Mouse (Mus musculus): ENCODE measurements around the gene Fbxw10. TPM values are rescaled to one million over a fixed set of nuclear protein-coding genes. Genes with fewer than 3 reads are reported as not detected.

Gene Fbxw10
- total RNA-seq (2014; rRNA removed): 0.38 and 0.49 TPM in 2 replicates
- 0.60 and 0.72 TPM in 2 replicates for polyA plus RNA-seq (2015; fragmentation: Nextera tagmentation; extraction: Ambion mirVana)

DNA sequence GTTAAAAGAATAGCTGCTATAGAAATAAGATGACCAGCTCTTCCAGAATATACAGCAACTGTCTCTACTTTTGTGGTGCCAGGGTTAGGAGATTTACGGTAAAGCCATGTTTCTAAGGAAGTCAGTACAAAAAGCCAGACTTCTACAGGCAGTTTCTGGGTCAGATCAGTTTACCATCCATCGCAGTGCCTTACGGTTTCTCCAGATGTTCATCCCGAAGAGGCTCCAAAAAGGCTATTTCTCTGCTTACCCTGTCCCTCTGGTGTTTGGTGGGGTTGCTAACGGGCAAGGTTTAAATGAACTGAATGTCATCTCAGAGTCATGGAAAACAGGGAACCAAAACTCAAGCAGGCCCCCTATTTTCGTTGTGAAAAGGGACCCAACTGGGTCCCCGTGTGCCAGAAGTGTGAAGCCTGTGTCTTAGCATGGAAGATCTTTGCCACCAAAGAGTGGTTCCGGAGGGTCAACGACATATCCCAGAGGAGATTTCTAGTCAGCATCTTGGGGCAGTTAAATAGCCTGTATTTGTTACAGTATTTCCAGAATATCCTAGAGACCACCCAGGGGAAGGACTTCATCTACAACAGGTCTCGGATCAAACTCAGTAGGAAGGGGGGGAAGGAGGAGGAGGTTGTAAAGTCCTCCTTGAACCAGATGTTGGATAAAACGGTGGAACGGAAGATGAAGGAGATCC, at the start of gene Fbxw10:
Fbxw10 (plus strand) TSS at position 109 of the 694 bp plus-strand sequence.
- Histone ChIP-seq H3K9me3 (ENCODE audit: low read length) (no peaks in the 10 kb centered on the region), H3K4me2 (ENCODE audit: low read depth, low read length, poor library complexity, severe bottlenecking) (peak within 1 kb of the TSS; percentile 21; the same call in 1 of the 2 replicates), H3K4me3 (ENCODE audit: low read depth, low read length) (no peak within 1 kb of the TSS), H3K4me1 (ENCODE audit: insufficient read depth, low read length) (no peaks in the 10 kb centered on the region), H3K27ac (ENCODE audit: low read depth, low read length) (no peak within 1 kb of the TSS), H3K9ac (replicated peaks; ENCODE audit: low read length, poor library complexity, severe bottlenecking) (no peak within 1 kb of the TSS), H3K27me3 (ENCODE audit: insufficient read depth, low read length) (no peaks in the 10 kb centered on the region), H3K36me3 (ENCODE audit: insufficient read depth, low read length) (no peaks in the 10 kb centered on the region)
- TF ChIP-seq CTCF (IDR thresholded peaks at IDR 0.05): no peak
- WGBS: 28% methylated on average over 12 of the region's 12 CpGs
- DNase-seq (ENCODE audit: low spot score) (peak; percentile 67), ATAC-seq (ENCODE audit: low FRiP score) (no peak)

DNA sequence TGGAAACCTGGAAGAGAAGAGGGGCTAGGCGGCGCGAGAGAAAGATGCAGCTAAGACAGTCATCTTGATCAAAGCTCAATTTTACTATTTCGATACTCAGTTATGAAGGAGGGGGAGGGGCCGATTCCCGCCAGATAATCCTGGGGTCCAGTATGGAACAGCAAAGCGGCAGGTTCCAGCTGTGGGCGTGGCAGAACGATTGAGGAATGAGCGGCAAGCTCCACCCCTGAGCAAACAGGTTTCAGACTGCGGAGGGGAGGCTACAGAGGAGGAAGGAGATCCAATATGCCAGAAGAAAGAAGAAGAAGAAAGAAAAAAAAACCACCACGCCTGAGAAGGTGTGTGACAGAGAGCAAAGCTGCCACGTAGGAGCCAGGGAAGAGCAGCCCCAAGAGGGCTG, 42.8 kb upstream of the Fbxw10 start:
- Histone ChIP-seq H3K9me3 (ENCODE audit: low read length) (no peaks in the 10 kb centered on the region), H3K36me3 (ENCODE audit: insufficient read depth, low read length) (no peaks in the 10 kb centered on the region), H3K4me2 (ENCODE audit: low read depth, low read length, poor library complexity, severe bottlenecking) (no peak overlapping the region), H3K27me3 (ENCODE audit: insufficient read depth, low read length) (no peaks in the 10 kb centered on the region), H3K27ac (ENCODE audit: low read depth, low read length) (no peak overlapping the region), H3K4me1 (ENCODE audit: insufficient read depth, low read length) (no peaks in the 10 kb centered on the region), H3K9ac (replicated peaks; ENCODE audit: low read length, poor library complexity, severe bottlenecking) (no peak overlapping the region), H3K4me3 (ENCODE audit: low read depth, low read length) (no peak overlapping the region)
- DNase-seq (ENCODE audit: low spot score): no peak
- whole genome bisulfite sequencing: 62% methylated on average over 13 of the region's 13 CpGs
- no peak for ATAC-seq (ENCODE audit: low FRiP score)
- TF ChIP-seq CTCF (IDR thresholded peaks at IDR 0.05): no peak

DNA sequence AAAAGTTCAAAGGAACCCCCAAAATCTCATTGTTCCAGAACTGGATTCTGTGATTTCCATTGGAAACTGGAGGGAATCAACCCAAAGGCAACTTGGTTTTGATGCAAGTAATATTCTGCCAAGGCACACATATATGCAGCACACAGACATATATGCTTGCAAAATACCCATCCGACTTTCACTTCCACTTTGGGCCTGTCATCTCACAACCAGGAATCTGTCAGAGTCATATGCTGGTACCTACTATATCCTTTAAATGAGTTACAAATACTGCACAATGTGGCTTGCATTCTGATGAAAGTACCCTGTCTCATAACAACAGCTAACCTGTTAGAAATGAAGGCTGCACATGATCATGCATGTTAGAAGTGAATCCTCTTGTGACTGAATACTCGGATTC, 38.9 kb upstream of the Fbxw10 start:
- Histone ChIP-seq H3K27me3 (ENCODE audit: insufficient read depth, low read length) (no peaks in the 10 kb centered on the region), H3K4me1 (ENCODE audit: insufficient read depth, low read length) (no peaks in the 10 kb centered on the region), H3K4me3 (ENCODE audit: low read depth, low read length) (no peak overlapping the region), H3K36me3 (ENCODE audit: insufficient read depth, low read length) (no peaks in the 10 kb centered on the region), H3K9me3 (ENCODE audit: low read length) (no peaks in the 10 kb centered on the region), H3K9ac (replicated peaks; ENCODE audit: low read length, poor library complexity, severe bottlenecking) (no peak overlapping the region), H3K27ac (ENCODE audit: low read depth, low read length) (no peak overlapping the region), H3K4me2 (ENCODE audit: low read depth, low read length, poor library complexity, severe bottlenecking) (no peak overlapping the region)
- TF ChIP-seq CTCF (IDR thresholded peaks at IDR 0.05): no peak
- DNase-seq (ENCODE audit: low spot score) (no peak), ATAC-seq (ENCODE audit: low FRiP score) (no peak)
- 82% methylated on average over 2 of the region's 2 CpGs for WGBS

DNA sequence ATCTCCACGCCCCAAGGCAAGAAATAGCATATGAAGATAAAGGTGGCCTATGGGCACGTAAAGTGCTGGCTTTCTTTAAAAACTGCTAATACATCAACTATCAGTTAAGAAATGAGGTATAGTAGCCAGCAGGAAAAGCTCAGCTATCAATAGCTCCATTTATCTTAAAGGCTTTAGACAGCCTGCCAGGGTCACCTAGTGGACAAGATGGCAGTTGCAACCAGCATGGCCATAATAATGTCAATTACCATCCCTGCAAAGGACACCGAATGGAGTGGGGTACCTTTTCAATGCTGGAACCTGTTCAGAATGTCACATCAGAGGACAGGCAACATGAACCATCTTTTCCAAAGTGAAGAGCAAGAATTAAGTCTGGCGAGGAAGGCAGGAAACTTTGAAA, 37.7 kb upstream of the Fbxw10 start:
- DNase-seq (ENCODE audit: low spot score): peak; percentile 35
- 76% methylated on average over 4 of the region's 4 CpGs for WGBS

DNA sequence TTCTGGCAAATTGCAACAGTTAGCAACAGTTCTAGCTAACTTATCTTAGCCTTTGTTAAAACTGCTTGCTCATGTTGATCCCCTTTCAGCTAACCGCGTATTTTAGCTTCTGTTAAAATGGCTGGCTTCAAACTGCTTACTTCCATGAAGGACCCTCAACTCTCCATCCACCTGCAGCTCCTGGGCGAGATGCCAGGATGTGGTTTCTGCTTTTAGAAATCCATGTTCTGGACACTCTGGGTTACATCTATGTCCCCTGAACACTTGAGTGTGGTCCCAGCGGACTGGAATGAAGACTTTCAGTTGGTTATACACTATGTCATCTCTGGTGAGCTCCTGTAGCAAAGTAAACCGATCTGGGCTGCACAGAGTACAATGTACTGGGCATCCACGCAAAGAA, 34.6 kb upstream of the Fbxw10 start:
- WGBS: 91% methylated on average over 6 of the region's 6 CpGs
- Histone ChIP-seq H3K4me3 (ENCODE audit: low read depth, low read length) (no peak overlapping the region), H3K9me3 (ENCODE audit: low read length) (no peaks in the 10 kb centered on the region), H3K36me3 (ENCODE audit: insufficient read depth, low read length) (no peaks in the 10 kb centered on the region), H3K4me1 (ENCODE audit: insufficient read depth, low read length) (no peaks in the 10 kb centered on the region), H3K27ac (ENCODE audit: low read depth, low read length) (no peak overlapping the region), H3K4me2 (ENCODE audit: low read depth, low read length, poor library complexity, severe bottlenecking) (no peak overlapping the region), H3K27me3 (ENCODE audit: insufficient read depth, low read length) (no peaks in the 10 kb centered on the region), H3K9ac (replicated peaks; ENCODE audit: low read length, poor library complexity, severe bottlenecking) (no peak overlapping the region)
- DNase-seq (ENCODE audit: low spot score) (no peak), ATAC-seq (ENCODE audit: low FRiP score) (no peak)
- TF ChIP-seq CTCF (IDR thresholded peaks at IDR 0.05): no peak

More for the DNA sequence above, 37.7 kb upstream of the Fbxw10 start:
- no peak overlapping the region for H3K4me3 ChIP-seq (ENCODE audit: low read depth, low read length)
- no peak overlapping the region for H3K9ac ChIP-seq (replicated peaks; ENCODE audit: low read length, poor library complexity, severe bottlenecking)
- no peak for ATAC-seq (ENCODE audit: low FRiP score)
- no peaks in the 10 kb centered on the region for H3K36me3 ChIP-seq (ENCODE audit: insufficient read depth, low read length)
- no peaks in the 10 kb centered on the region for H3K27me3 ChIP-seq (ENCODE audit: insufficient read depth, low read length)
- no peak overlapping the region for H3K27ac ChIP-seq (ENCODE audit: low read depth, low read length)
- H3K4me2 ChIP-seq (ENCODE audit: low read depth, low read length, poor library complexity, severe bottlenecking): no peak overlapping the region
- no peaks in the 10 kb centered on the region for H3K9me3 ChIP-seq (ENCODE audit: low read length)
- TF ChIP-seq CTCF (IDR thresholded peaks at IDR 0.05): peak; percentile 66
- no peaks in the 10 kb centered on the region for H3K4me1 ChIP-seq (ENCODE audit: insufficient read depth, low read length)

DNA sequence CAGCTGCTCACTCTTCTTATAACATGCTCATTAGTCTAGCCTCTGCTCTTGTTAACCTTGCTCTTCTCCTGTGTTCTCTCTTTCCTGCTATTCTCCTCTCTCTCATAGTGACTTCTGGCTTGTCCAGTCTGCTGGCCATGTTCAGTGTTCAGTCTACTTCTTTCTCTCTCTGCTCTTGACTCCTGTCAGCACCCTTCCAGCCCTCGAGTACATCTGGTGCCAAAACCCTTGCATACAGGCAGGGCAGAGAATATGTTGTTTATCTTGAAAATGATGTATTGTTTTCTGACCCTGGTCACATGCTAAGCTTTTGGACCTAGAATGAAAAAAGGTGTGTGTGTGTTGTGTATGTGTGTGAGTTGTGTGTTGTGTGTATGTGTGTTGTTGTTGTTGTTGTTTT, 33.4 kb upstream of the Fbxw10 start:
- Histone ChIP-seq H3K4me1 (ENCODE audit: insufficient read depth, low read length) (no peaks in the 10 kb centered on the region), H3K36me3 (ENCODE audit: insufficient read depth, low read length) (no peaks in the 10 kb centered on the region), H3K9ac (replicated peaks; ENCODE audit: low read length, poor library complexity, severe bottlenecking) (no peak overlapping the region), H3K4me3 (ENCODE audit: low read depth, low read length) (no peak overlapping the region), H3K9me3 (ENCODE audit: low read length) (no peaks in the 10 kb centered on the region), H3K27me3 (ENCODE audit: insufficient read depth, low read length) (no peaks in the 10 kb centered on the region), H3K27ac (ENCODE audit: low read depth, low read length) (no peak overlapping the region), H3K4me2 (ENCODE audit: low read depth, low read length, poor library complexity, severe bottlenecking) (no peak overlapping the region)
- TF ChIP-seq CTCF (IDR thresholded peaks at IDR 0.05): no peak
- ATAC-seq (ENCODE audit: low FRiP score): no peak
- 62% methylated on average over 1 of the region's 1 CpGs for WGBS
- DNase-seq (ENCODE audit: low spot score): no peak
